8 mouse cellular contexts compared by ENCODE assay signal in the genomic region with DNA sequence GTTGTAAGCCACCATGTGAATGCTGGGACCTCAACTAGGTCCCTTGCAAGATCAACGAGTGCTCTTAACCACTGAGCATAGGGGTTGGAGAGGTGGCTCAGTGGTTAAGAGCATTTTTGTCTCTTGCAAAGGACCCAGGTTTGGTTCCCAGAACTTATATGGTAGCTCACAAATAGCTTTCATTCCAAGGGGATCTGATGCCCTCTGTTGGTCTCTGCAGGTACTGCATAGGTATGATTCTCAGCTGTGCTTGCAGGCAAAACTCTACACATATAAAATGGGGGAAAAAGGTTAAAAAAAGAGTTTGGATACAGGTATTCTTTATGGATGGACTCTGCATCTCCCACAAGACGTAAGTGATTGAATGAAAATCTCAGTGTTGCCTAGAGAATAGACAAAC. TPM values are rescaled to one million over a fixed set of nuclear protein-coding genes. Genes with fewer than 3 reads are reported as not detected.
DNase-seq lines count a peak whose midpoint lies in the region; ATAC-seq lines count a peak whose summit lies in the region.

No protein-coding gene starts in this region.

- peak; percentile 88 for ATAC-seq in erythroblast, adult 5-6 weeks (replicated peaks; ENCODE audit: low FRiP score, poor library complexity, severe bottlenecking)

- peak; percentile 21 for DNase-seq in kidney, adult 18-20 months
- no peak for DNase-seq in kidney, adult 11 months
- peak; percentile 31 for DNase-seq in MEL-GATA-1-ER (ENCODE audit: extremely low read depth, low read depth)
- peak; percentile 26 for DNase-seq in spleen, adult 12 weeks (ENCODE audit: low spot score)
- no peak for DNase-seq in frontal cortex, postnatal 25 days (ENCODE audit: low spot score in 2 of 2)
- DNase-seq in left cerebral cortex, postnatal 4 days: no peak
- no peak for DNase-seq in right cerebral cortex, adult 18-20 months

- intact Hi-C loops in left cerebral cortex, postnatal 4 days (cut with DNase I): no loop called here

RNA-seq across cellular contexts. Expression of a gene that starts 15.8 kb away (rescaled TPM):
- total RNA-seq in erythroblast, adult 5-6 weeks (2015; ENCODE audit: low replicate concordance): 9.0 and 11.3 TPM in 2 replicates
- 5.2 and 14.2 TPM in 2 replicates for total RNA-seq in erythroblast, adult 5-6 weeks (2017; ENCODE audit: low replicate concordance)
- total RNA-seq in left cerebral cortex, postnatal 4 days (2021): 1 to 10 TPM; 6.8 to 7.5 TPM

RNA-seq across cellular contexts. Expression of a gene that starts 27.5 kb away (rescaled TPM):
- total RNA-seq in erythroblast, adult 5-6 weeks (2015; ENCODE audit: low replicate concordance): 35.0 and 47.6 TPM in 2 replicates
- 77.1 and 83.3 TPM in 2 replicates for total RNA-seq in erythroblast, adult 5-6 weeks (2017; ENCODE audit: low replicate concordance)
- 100 to 1,000 TPM; 224 to 229 TPM for total RNA-seq in left cerebral cortex, postnatal 4 days (2021)

RNA-seq across cellular contexts. Expression of a gene that starts 55.5 kb away (rescaled TPM):
- 0.96 and 1.3 TPM in 2 replicates for total RNA-seq in erythroblast, adult 5-6 weeks (2015; ENCODE audit: low replicate concordance)
- 0.56 TPM in 1 of 2 replicates, not detected in the other for total RNA-seq in erythroblast, adult 5-6 weeks (2017; ENCODE audit: low replicate concordance)
- 10 to 100 TPM; 32.8 to 35.8 TPM for total RNA-seq in left cerebral cortex, postnatal 4 days (2021)

Comparison
In these comparisons a context has a peak if more than half of its experiments do, and no peak if none do; other contexts are left out.
1. DNase-seq: peak in kidney, adult 18-20 months (single experiment), MEL-GATA-1-ER (single experiment) and spleen, adult 12 weeks (single experiment); none in kidney, adult 11 months (single experiment), frontal cortex, postnatal 25 days (0 of 2), left cerebral cortex, postnatal 4 days (single experiment) and right cerebral cortex, adult 18-20 months (single experiment).
2. RNA of a gene that starts 55.5 kb away (total RNA-seq): 32.8 to 35.8 TPM in left cerebral cortex, postnatal 4 days; 0.56 to 1.3 TPM in erythroblast, adult 5-6 weeks; every median in the first group is over 10 times any median in the second.